Mouse (Mus musculus) erythroblast, embryonic 14.5 days (primary cell): ENCODE data around the gene Ythdc1.

Experiments used
- GATA1 ChIP-seq: IDR thresholded peaks from 2 replicates; pipeline ENCODE4 v1.6.1; 2012; ENCODE audit warnings: low read length, inconsistent platforms, mixed read lengths
- TAL1 ChIP-seq: IDR thresholded peaks from 3 replicates; pipeline ENCODE4 v1.6.1; 2012; ENCODE audit warnings: low read length, inconsistent platforms, mixed read lengths

GRCm38 (mm10) chr5:86816795-86817194 is 12.8 kb downstream of the Ythdc1 start:
- no peak for TF ChIP-seq GATA1
- TF ChIP-seq TAL1: no peak
